Mouse (Mus musculus): ENCODE data around the gene Nprl3.

- no peak for TF ChIP-seq POLR2A (IDR thresholded peaks at IDR 0.05; ENCODE audit: extremely low read depth, insufficient read depth, low read length)
- no peak for TF ChIP-seq CTCF (IDR thresholded peaks at IDR 0.05; ENCODE audit: low read depth, low read length)
These were observed 48.2 kb downstream of the Nprl3 start for GRCm38 (mm10) chr11:32219287-32219686.

Measured in liver, adult 2 months (tissue).